Comparison of ENCODE assay signal across 8 mouse cellular contexts in genomic region chr11:115933108-115933746, GRCm38 (mm10). TPM values are rescaled to one million over a fixed set of nuclear protein-coding genes. Genes with fewer than 3 reads are reported as not detected.
DNase-seq lines count a peak whose midpoint lies in the region; ATAC-seq lines count a peak whose summit lies in the region.

Gene Sap30bp (plus strand): TSS chr11:115933282.
Gene Recql5 (minus strand): TSS chr11:115933477.

- H3K4me1 ChIP-seq in hindbrain, embryonic 14.5 days (replicated peaks; ENCODE audit: control insufficient read depth, insufficient read depth, low read length) = peaks cover 23% of the 10 kb centered on the region

- H3K36me3 ChIP-seq in hindbrain, embryonic 14.5 days (replicated peaks; ENCODE audit: control insufficient read depth, insufficient read depth) = peaks cover 34% of the 10 kb centered on the region

- no peaks in the 10 kb centered on the region for H3K9me3 ChIP-seq in hindbrain, embryonic 14.5 days (ENCODE audit: control insufficient read depth, low read length)

- peak; percentile 99 for DNase-seq in R1 (ENCODE audit: low read depth, low spot score)
- peak; percentile 97 to 98 for DNase-seq in cerebellum, postnatal 25 days
- peak; percentile 91 to 95 for DNase-seq in frontal cortex, postnatal 25 days (ENCODE audit: low spot score in 2 of 2)
- DNase-seq in hindbrain, embryonic 14.5 days (ENCODE audit: low spot score) = peak; percentile 100
- peak; percentile 96 to 97 for DNase-seq in layer of hippocampus, postnatal 36 days
- DNase-seq in lung, postnatal 36 days = peak; percentile 99
- DNase-seq in retina, postnatal 1 day = peak; percentile 99
- DNase-seq in urinary bladder, adult 18-20 months (ENCODE audit: low spot score in 2 of 2) = peak; percentile 89 to 95

- peak within 1 kb of the TSS; percentile 99 for H3K4me2 ChIP-seq in hindbrain, embryonic 14.5 days (replicated peaks)

- 1% methylated on average over 28 of the region's 28 CpGs for whole genome bisulfite sequencing in hindbrain, embryonic 14.5 days

- peak within 1 kb of the TSS; percentile 34 for H3K27ac ChIP-seq in hindbrain, embryonic 14.5 days

- H3K9ac ChIP-seq in hindbrain, embryonic 14.5 days = peak within 1 kb of the TSS; percentile 77

- ATAC-seq in hindbrain, embryonic 14.5 days (ENCODE audit: low FRiP score) = peak; percentile 99

- no peaks in the 10 kb centered on the region for H3K27me3 ChIP-seq in hindbrain, embryonic 14.5 days (ENCODE audit: control insufficient read depth, insufficient read depth, low read length)

- H3K4me3 ChIP-seq in hindbrain, embryonic 14.5 days (replicated peaks; ENCODE audit: low read length) = peak within 1 kb of the TSS; percentile 77

RNA-seq across cellular contexts. Expression of gene Sap30bp, which starts in this region (rescaled TPM):
- polyA plus RNA-seq in hindbrain, embryonic 14.5 days (2014; fragmentation: Nextera tagmentation; extraction: Ambion mirVana) = 40.5 and 41.8 TPM in 2 replicates
- total RNA-seq in layer of hippocampus, postnatal 36 days (2021) = 10 to 100 TPM; 52.2 to 58.2 TPM

RNA-seq across cellular contexts. Expression of gene Recql5, which starts in this region (rescaled TPM):
- polyA plus RNA-seq in hindbrain, embryonic 14.5 days (2014; fragmentation: Nextera tagmentation; extraction: Ambion mirVana) = 16.7 and 17.2 TPM in 2 replicates
- total RNA-seq in layer of hippocampus, postnatal 36 days (2021) = 10 to 100 TPM; 30.4 to 35.1 TPM

Comparison
In these comparisons a context has a peak if more than half of its experiments do, and no peak if none do; other contexts are left out.
1. Peak in every context shown above with its lines: DNase-seq, ATAC-seq, H3K4me3 ChIP-seq and H3K27ac ChIP-seq.